Mouse (Mus musculus) embryo, embryonic 9.5 days (tissue): Measurements from ENCODE around the gene Oma1.

ENCODE experiments used
- DNase-seq: peaks from one replicate; pipeline ENCODE4 v3.0.0-alpha.2; 2017; ENCODE audit errors: extremely low spot score

Oma1 gene

DNA sequence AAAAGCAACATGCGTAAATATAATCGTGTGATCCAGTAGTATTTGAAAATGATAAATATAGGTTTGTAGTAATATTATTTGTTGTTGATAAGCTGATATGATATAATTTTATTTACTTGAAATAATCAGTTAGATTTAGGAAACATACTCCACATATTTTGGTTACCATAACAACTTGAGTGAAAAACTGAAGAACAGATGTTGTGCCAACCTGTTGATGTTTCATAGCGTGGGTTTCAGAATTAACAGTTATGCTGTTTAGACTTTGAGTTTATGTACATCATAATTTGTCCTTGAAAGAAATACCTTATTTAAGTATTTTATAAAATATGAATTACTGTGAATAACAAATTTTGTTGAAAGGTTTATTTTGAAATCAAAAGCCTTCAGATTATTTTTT is 43.8 kb downstream of the Oma1 start:
- DNase-seq = no peak

DNA sequence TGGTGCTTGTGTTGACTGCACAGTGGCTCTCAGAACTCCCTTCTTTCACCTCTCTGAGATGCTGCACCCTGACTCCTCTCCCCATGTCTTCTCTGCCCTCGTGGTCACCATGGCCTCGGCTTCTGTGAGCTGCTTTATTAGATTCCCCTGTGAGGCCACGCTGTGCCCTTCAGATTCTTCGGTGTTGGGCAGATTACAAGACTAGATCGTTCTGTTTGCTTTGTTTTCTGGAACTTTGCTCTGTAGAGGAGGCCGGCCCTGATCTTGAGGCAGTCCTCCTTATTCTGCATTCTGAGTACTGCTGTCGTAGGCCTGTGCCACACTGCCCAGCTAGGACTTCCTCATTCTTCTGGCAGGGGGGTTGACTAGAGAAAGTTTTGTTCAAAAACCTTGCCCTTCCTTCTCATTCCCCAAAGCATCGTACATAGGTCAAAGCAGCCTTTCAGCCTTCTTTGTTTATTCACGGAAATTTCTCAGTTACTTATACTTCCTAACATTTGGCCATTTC is 45.4 kb downstream of the Oma1 start:
- no peak for DNase-seq

DNA sequence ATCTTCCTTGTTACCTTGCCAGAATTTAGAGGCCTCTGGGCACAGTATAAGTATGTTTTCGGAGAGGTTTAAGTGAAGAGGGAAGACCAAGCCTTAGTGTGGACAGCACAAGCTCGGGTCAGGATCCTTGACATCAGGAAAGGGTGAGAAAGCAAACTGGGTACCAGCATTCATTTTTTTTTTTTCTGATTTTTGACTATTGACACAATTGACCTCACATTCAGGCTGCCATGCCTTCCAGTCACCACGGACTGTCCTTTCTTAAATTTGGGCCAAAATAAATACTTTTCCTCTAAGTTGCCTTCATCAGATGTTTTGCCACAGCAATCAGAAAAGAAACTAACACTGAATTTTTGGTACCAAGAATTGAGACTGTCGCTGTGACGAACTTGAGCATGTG is 68.6 kb downstream of the Oma1 start:
- DNase-seq = no peak

DNA sequence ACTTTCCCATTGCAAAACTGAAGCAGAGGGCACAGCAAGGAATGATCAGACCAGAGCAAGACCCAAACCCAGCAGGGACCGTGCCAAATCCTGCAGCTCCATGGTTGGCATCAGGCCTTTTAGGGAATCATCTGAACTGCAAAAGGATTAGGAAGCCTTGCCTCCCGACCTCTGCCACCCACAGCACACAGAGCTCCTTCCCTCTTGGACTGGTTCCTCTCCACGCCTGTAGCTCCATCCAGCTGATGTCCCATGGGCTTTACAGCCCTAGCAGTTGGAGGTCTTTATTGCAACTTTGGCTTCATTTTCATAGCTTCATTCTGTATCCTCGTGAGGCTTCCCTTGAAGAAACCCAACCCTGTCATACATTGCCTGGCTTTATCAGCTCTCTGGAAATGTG is 71.4 kb downstream of the Oma1 start:
- DNase-seq = no peak

DNA sequence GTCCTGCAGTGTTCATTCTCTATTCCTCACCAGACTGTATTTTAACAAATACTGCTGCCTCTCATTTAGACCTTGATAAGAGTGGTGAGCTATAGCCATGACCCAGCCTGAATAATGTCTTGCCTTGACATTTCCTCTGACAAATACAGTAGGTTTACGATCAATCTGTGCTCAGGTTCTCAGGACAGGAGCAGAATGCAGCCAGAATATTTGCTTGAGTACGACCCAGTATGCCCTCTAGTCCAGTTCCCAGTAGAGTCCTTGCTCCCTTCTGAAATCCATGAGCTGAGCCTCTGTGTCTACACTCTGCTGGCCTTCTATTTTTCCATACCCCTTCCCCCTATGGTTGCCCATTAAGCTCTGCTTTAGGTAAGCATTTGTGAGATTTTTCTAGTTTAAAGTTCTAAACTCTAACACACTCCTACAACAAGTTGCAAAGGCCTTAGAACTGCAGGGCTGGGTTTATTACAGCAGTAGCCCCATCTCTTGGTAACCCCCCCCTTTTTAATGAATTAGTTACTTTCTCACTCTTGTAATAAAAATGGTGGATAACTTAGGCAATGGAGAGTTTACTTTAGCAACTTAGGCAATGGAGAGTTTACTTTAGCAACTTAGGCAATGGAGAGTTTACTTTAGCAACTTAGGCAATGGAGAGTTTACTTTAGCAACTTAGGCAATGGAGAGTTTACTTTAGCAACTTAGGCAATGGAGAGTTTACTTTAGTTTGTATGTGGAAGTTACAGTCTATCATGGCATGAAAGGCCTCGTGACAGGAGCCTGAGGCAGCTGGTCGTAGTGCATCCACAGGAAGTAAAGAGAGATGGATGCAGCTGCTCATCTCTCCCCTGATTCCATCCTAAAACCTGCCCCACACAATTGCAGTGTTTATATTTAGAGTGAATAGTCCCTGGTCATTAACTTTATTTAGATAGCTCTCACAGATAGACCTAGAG is 72.5 kb downstream of the Oma1 start:
- no peak for DNase-seq

DNA sequence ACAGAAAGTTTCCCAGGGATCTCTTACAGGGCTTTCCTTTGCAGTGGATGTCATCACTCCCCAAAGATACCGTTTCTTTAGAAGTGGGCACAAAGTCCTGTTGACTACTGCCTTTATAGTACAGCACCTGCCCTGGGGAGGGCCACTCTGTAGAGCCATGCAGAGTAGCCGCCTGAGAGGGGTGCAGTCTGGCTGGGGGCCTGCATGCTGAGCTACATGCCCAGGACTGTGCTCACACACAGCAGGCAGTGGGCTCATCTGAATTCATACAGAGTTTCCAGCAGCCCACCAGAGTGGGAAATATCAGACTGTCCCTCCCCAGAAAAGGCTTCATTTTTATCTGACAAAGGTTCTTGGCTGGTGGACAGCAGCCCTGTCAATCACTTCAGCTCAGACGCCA is 73.7 kb downstream of the Oma1 start:
- no peak for DNase-seq

DNA sequence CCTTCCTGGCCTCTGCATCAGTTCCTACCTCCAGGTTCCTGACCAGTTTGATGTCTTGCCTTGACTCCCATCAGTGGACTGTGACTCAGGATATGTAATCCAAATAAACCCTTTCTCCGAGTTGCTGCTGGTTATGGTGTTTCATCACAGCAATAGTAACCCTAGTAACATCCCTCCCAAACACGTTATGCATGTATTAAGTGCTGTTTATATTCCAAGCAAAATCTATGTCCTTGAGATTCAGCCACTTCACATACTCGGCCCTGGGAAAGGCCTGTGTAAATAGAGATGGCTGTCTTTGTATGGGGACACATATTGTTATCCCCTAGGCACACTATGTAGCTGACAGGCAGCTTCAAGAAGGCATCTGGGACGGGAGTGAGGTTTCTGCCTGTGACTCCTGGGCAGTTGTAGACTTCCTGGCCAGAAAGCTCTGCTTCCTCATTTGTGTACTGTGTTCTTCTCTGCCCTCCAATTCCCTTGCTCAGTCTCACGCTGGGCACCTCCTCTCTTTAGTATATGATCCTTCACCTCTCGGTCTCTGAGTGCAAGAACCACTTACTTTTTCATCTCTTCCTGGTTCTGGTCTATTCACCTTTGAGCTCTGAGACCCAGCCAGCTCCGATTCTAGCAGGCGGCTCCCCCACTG is 75.0 kb downstream of the Oma1 start:
- no peak for DNase-seq

DNA sequence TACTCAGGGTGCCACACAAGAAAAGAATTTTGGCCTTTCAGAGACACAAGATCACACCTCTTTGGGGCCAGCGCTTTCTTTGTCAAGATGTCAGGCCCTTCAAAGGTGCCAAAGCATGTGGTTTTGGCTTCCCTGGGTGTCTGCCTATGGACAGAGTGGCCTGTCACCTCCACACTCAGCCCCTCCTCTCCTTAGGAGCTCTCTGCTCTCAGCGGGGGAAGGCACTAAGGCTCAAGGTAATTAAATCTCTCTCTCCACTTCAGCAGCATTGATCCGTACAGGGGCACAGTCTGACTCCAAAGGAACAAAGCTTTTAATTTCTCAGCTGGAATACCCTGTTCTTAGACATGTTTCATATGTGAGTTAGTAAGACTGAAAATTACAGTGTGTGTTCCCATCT is 76.0 kb downstream of the Oma1 start:
- no peak for DNase-seq

DNA sequence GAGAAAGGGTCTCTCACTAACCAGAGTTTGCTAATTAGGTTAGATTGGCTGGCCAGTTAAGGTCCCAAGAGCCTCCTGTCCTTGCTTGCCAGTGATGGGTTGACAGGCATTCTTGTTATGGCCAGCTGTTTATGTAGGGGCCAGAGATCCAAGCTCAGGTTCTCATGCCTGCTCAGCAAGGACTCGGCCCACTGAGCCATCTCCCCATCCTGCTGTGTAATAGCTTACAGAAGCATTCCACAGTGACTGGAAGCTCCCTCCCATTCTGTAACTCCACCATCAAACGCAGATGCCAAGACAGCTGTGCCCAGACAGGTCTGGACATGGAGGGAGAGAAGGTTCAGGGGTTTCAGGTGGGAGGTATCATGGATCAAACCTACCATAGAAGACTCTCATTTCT is 76.9 kb downstream of the Oma1 start:
- DNase-seq = no peak

DNA sequence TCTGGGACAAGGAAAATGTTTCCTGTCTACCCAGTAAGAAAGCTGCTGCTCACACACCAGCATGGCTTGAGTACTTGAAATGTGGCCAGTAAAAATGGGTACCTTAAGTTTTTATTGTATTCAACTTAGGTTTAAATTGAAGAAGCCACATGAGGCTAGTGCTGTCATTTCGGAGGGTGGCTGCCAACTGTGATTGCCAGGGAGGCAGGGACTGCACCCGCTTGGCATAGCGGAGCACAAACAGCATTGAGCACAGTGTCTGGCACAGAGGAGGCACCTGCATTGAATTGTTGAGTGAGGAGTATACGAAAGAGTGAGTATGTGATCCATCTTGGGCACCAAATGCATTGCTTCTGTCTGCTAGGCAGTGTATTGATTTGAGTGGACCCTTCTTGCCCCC is 81.5 kb downstream of the Oma1 start:
- DNase-seq = no peak

DNA sequence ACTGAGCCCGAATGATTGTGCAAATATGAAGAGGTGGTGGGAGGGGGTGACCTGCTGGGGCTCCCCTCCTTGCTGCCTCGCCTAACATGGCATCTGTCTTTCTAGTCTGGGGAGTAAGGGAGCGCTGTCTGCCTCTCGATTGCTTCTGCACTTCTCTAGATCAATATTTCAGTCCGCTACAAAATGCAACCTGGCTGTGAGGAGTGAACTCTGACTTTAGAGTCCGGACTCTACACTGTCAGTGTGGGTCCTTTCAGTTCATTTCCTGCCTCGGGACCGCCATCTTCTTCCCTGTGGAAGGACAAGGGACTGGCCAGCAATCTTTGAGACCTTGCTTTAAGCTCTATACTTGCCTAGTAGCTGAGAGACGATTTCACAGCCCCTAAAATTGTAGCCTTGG is 82.3 kb downstream of the Oma1 start:
- no peak for DNase-seq

DNA sequence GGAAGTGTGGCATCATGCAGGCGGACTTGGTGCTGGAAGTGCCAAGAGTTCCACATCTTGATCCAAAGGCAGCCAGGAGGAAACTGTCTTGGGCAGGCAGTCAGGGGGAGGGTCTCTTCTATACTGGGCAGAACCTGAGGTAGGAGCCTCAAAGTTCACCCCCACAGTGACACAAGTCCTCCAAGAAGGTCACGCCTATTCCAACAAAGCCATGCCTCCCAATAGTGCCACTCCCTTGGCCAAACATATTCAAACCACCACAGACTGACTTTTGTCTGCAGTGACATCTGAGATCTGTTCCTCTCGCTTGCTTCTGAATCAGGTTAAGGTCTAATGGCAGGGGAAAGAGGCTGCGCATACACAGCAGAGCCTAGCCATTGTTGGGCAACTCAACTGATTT is 83.3 kb downstream of the Oma1 start:
- no peak for DNase-seq

DNA sequence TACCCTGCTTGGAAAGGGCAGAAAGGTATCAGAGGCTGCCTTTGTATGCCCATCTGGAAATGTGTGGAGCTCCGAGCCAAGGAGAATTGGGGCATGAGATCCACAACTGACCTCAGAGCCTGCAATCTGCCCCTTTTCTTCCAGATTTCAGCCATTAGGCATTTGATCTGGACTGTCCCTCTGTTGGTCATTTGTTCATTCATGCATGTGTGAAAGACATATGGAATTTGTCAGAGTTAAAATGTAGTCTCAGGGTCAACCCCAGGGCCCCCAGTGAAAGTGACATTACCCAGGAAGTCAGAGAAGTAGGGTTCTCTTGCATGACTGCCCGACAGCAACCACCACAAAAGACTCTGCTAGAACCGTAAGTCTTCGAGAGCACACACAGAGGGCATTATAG is 89.0 kb downstream of the Oma1 start:
- DNase-seq = no peak

DNA sequence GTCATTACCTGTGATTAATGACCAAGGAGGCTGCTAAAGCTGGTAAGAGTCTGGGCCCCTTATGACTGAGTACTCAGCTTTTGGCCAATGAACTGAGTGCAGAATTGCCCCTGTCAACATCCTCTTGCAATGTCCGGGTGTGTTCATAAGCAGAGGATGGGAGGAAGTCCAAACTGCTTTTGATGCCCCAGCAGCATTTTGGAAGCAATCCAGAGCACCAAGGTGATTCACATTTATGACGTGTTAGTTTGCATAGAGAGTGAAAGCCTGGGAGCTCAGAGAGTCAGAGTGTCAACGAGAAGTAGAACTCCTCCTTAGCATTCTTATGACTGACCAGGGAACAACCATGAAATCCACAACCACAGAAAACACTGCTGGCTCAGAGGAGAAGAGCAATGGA is 91.7 kb downstream of the Oma1 start:
- DNase-seq = no peak

DNA sequence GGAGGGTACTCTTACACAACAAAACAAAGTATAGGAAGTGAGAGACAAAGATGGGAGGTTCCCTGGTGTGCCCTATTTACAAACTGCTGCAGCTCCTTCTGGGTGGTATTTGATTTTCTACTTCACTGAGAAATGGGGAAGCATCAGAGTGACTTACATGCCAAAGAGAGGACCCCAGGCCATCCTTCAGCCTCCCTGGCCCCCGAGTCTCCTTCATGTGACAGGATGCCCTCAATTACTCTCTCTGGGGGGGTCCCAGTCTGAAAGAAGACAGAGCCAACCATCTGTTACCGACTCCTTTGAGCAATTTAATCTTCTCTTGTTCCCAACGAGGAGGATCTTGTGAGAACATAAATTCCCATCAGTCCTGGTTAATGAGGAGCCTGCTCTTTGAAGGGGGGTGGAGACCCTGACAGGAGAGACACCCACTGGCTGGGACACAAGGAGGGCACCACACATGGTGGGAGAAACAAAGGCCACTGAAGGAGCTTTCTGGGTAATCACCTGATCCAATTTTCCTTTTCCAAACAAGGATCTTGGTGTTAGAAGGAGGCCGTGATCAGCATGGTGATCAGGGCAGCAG is 96.7 kb downstream of the Oma1 start:
- DNase-seq = no peak
